Mouse (Mus musculus): ENCODE results near the gene Zfand4.

DNA sequence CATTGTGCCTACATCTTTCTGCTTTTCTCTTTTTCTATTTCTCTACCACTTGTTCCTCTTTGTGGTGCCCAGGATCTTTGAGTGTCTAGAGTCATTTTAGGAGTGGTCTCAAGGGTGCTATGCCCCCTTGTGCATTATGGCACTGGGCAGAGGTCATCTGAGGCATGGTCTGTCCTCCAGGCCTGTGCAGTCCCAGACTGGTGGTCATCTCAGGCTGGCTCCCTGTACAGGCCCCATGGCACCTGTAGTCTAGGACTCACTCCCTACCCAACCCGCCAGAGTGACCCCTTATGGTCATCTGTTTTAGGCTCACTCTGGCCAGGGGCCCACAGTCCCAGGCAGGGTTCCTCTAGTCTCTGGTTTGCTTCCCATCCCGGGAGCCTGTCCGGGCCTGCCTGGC lies 107.5 kb downstream of the Zfand4 start:
- TF ChIP-seq CTCF (IDR thresholded peaks at IDR 0.05; ENCODE audit: borderline replicate concordance, extremely low read depth, insufficient read depth, insufficient read length) (no peak), POLR2A (IDR thresholded peaks at IDR 0.05; ENCODE audit: borderline replicate concordance, extremely low read depth, insufficient read depth, insufficient read length, poor library complexity, severe bottlenecking) (no peak)

Measured in brain, embryonic 14.5 days (tissue).